Mouse (Mus musculus): ENCODE results near the gene Mrps5. TPM values are rescaled to one million over a fixed set of nuclear protein-coding genes. Genes with fewer than 3 reads are reported as not detected.
A peak's percentile ranks its signal among the peaks of the same experiment; 100 is the strongest.
"Not testable (repeated sequence)": the region's sequence is repeated elsewhere in the genome, so short reads cannot be mapped to it uniquely, and the experiment has no call there.

Mrps5 gene
- polyA plus RNA-seq, 1 experiment from 2014 or later: 170 TPM

- H3K4me1 ChIP-seq (ENCODE audit: control insufficient read depth, insufficient read depth, low read length): 0 out of 2 replicates have a peak, but pooled peaks cover 2% of the 10 kb centered on the region
- 0 out of 2 replicates have a peak overlapping the region, but pooled peaks have one; percentile 12 for H3K4me3 ChIP-seq (ENCODE audit: low read depth, low read length)
- peak overlapping the region; percentile 41 for H3K9ac ChIP-seq (ENCODE audit: low read length)
- H3K27me3 ChIP-seq (ENCODE audit: control insufficient read depth, insufficient read depth, low read length): no peaks in the 10 kb centered on the region
- no peaks in the 10 kb centered on the region for H3K9me3 ChIP-seq (ENCODE audit: control insufficient read depth, low read length)
- no peaks in the 10 kb centered on the region for H3K36me3 ChIP-seq (ENCODE audit: control insufficient read depth, insufficient read depth, low read length)
- H3K27ac ChIP-seq (ENCODE audit: low read depth, low read length): no peak overlapping the region
- peak overlapping the region; percentile 34 for H3K4me2 ChIP-seq
- WGBS: 19% methylated on average over 18 of the region's 18 CpGs
- peak; percentile 99 for ATAC-seq (ENCODE audit: low FRiP score)
- peak; percentile 99 for DNase-seq (ENCODE audit: low spot score, missing footprints)
Measured at GRCm38 (mm10) chr2:127559070-127559966, 27.7 kb upstream of the Mrps5 start.

- ATAC-seq (ENCODE audit: low FRiP score): no peak
- DNase-seq (ENCODE audit: low spot score, missing footprints): no peak
- peaks cover 11% of the 10 kb centered on the region for H3K36me3 ChIP-seq (ENCODE audit: control insufficient read depth, insufficient read depth, low read length)
- 0 out of 2 replicates have a peak, but pooled peaks cover 3% of the 10 kb centered on the region for H3K9me3 ChIP-seq (ENCODE audit: control insufficient read depth, low read length)
- no peak overlapping the region for H3K4me3 ChIP-seq (ENCODE audit: low read depth, low read length)
- no peak overlapping the region for H3K4me2 ChIP-seq
- 82% methylated on average over 1 of the region's 1 CpGs for WGBS
- no peak overlapping the region for H3K9ac ChIP-seq (ENCODE audit: low read length)
- H3K4me1 ChIP-seq (ENCODE audit: control insufficient read depth, insufficient read depth, low read length): no peaks in the 10 kb centered on the region
- no peak overlapping the region for H3K27ac ChIP-seq (ENCODE audit: low read depth, low read length)
- no peaks in the 10 kb centered on the region for H3K27me3 ChIP-seq (ENCODE audit: control insufficient read depth, insufficient read depth, low read length)
Measured at GRCm38 (mm10) chr2:127573322-127573721, 13.7 kb upstream of the Mrps5 start.

- Histone ChIP-seq H3K4me2 (peak overlapping the region; percentile 84), H3K27me3 (ENCODE audit: control insufficient read depth, insufficient read depth, low read length) (no peaks in the 10 kb centered on the region), H3K27ac (ENCODE audit: low read depth, low read length) (no peak overlapping the region)
Measured at GRCm38 (mm10) chr2:127584436-127584858, 2.6 kb upstream of the Mrps5 start.

GRCm38 (mm10) chr2:127587514-127587844 lies 457 bp downstream of the Mrps5 start:
- Histone ChIP-seq H3K9ac (ENCODE audit: low read length) (peak overlapping the region; percentile 85), H3K27ac (ENCODE audit: low read depth, low read length) (peak overlapping the region; percentile 87), H3K4me2 (peak overlapping the region; percentile 67), H3K4me1 (ENCODE audit: control insufficient read depth, insufficient read depth, low read length) (peaks cover 20% of the 10 kb centered on the region), H3K4me3 (ENCODE audit: low read depth, low read length) (peak overlapping the region; percentile 92), H3K9me3 (ENCODE audit: control insufficient read depth, low read length) (no peaks in the 10 kb centered on the region), H3K36me3 (ENCODE audit: control insufficient read depth, insufficient read depth, low read length) (no peaks in the 10 kb centered on the region), H3K27me3 (ENCODE audit: control insufficient read depth, insufficient read depth, low read length) (no peaks in the 10 kb centered on the region)
- DNase-seq (ENCODE audit: low spot score, missing footprints) (no peak), ATAC-seq (ENCODE audit: low FRiP score) (peak; percentile 45)
- WGBS: under 1% methylated on average over 22 of the region's 22 CpGs

More at GRCm38 (mm10) chr2:127584436-127584858, 2.6 kb upstream of the Mrps5 start:
- H3K9ac ChIP-seq (ENCODE audit: low read length): peak overlapping the region; percentile 74
- no peaks in the 10 kb centered on the region for H3K9me3 ChIP-seq (ENCODE audit: control insufficient read depth, low read length)
- H3K4me3 ChIP-seq (ENCODE audit: low read depth, low read length): peak overlapping the region; percentile 60
- peak; percentile 85 for ATAC-seq (ENCODE audit: low FRiP score)
- no peaks in the 10 kb centered on the region for H3K36me3 ChIP-seq (ENCODE audit: control insufficient read depth, insufficient read depth, low read length)
- peaks cover 20% of the 10 kb centered on the region for H3K4me1 ChIP-seq (ENCODE audit: control insufficient read depth, insufficient read depth, low read length)
- peak; percentile 98 for DNase-seq (ENCODE audit: low spot score, missing footprints)
- WGBS: under 1% methylated on average over 24 of the region's 24 CpGs

- ATAC-seq (ENCODE audit: low FRiP score): no peak
- no peak for DNase-seq (ENCODE audit: low spot score, missing footprints)
- no peak overlapping the region for H3K4me3 ChIP-seq (ENCODE audit: low read depth, low read length)
- no peaks in the 10 kb centered on the region; the same call in 1 of the 2 replicates for H3K36me3 ChIP-seq (ENCODE audit: control insufficient read depth, insufficient read depth, low read length)
- H3K9me3 ChIP-seq (ENCODE audit: control insufficient read depth, low read length): no peaks in the 10 kb centered on the region
- no peak overlapping the region for H3K4me2 ChIP-seq
- 88% methylated on average over 9 of the region's 9 CpGs for WGBS
- H3K27me3 ChIP-seq (ENCODE audit: control insufficient read depth, insufficient read depth, low read length): no peaks in the 10 kb centered on the region
- H3K4me1 ChIP-seq (ENCODE audit: control insufficient read depth, insufficient read depth, low read length): peaks cover 19% of the 10 kb centered on the region
- no peak overlapping the region for H3K9ac ChIP-seq (ENCODE audit: low read length)
- no peak overlapping the region for H3K27ac ChIP-seq (ENCODE audit: low read depth, low read length)
Measured at GRCm38 (mm10) chr2:127588897-127589296, 1.9 kb downstream of the Mrps5 start.

- WGBS: 82% methylated on average over 15 of the region's 15 CpGs
- Histone ChIP-seq H3K27ac (ENCODE audit: low read depth, low read length) (no peak overlapping the region), H3K4me3 (ENCODE audit: low read depth, low read length) (no peak overlapping the region)
Measured at GRCm38 (mm10) chr2:127590204-127590603, 3.2 kb downstream of the Mrps5 start.

GRCm38 (mm10) chr2:127590840-127591239 lies 3.8 kb downstream of the Mrps5 start:
- DNase-seq (ENCODE audit: low spot score, missing footprints): no peak
- 84% methylated on average over 4 of the region's 4 CpGs for WGBS
- Histone ChIP-seq H3K36me3 (ENCODE audit: control insufficient read depth, insufficient read depth, low read length) (peaks cover 5% of the 10 kb centered on the region; the same call in 1 of the 2 replicates), H3K9ac (ENCODE audit: low read length) (no peak overlapping the region), H3K4me3 (ENCODE audit: low read depth, low read length) (no peak overlapping the region), H3K4me1 (ENCODE audit: control insufficient read depth, insufficient read depth, low read length) (peaks cover 17% of the 10 kb centered on the region), H3K4me2 (no peak overlapping the region), H3K9me3 (ENCODE audit: control insufficient read depth, low read length) (no peaks in the 10 kb centered on the region), H3K27me3 (ENCODE audit: control insufficient read depth, insufficient read depth, low read length) (no peaks in the 10 kb centered on the region), H3K27ac (ENCODE audit: low read depth, low read length) (no peak overlapping the region)
- no peak for ATAC-seq (ENCODE audit: low FRiP score)

More at GRCm38 (mm10) chr2:127590204-127590603, 3.2 kb downstream of the Mrps5 start:
- no peak overlapping the region for H3K4me2 ChIP-seq
- no peaks in the 10 kb centered on the region for H3K27me3 ChIP-seq (ENCODE audit: control insufficient read depth, insufficient read depth, low read length)
- DNase-seq (ENCODE audit: low spot score, missing footprints) (no peak), ATAC-seq (ENCODE audit: low FRiP score) (no peak)
- peaks cover 17% of the 10 kb centered on the region for H3K4me1 ChIP-seq (ENCODE audit: control insufficient read depth, insufficient read depth, low read length)
- H3K9ac ChIP-seq (ENCODE audit: low read length): no peak overlapping the region
- no peaks in the 10 kb centered on the region for H3K9me3 ChIP-seq (ENCODE audit: control insufficient read depth, low read length)
- peaks cover 5% of the 10 kb centered on the region; the same call in 1 of the 2 replicates for H3K36me3 ChIP-seq (ENCODE audit: control insufficient read depth, insufficient read depth, low read length)

GRCm38 (mm10) chr2:127603383-127603782 lies 16.4 kb downstream of the Mrps5 start:
- peaks cover 21% of the 10 kb centered on the region for H3K36me3 ChIP-seq (ENCODE audit: control insufficient read depth, insufficient read depth, low read length)

GRCm38 (mm10) chr2:127605203-127605602 lies 18.2 kb downstream of the Mrps5 start:
- peaks cover 17% of the 10 kb centered on the region for H3K36me3 ChIP-seq (ENCODE audit: control insufficient read depth, insufficient read depth, low read length)
- ATAC-seq (ENCODE audit: low FRiP score): no peak
- no peak overlapping the region for H3K27ac ChIP-seq (ENCODE audit: low read depth, low read length)
- H3K9me3 ChIP-seq (ENCODE audit: control insufficient read depth, low read length): no peaks in the 10 kb centered on the region
- DNase-seq (ENCODE audit: low spot score, missing footprints): no peak
- 97% methylated on average over 3 of the region's 3 CpGs for WGBS
- no peak overlapping the region for H3K4me2 ChIP-seq
- peaks cover 8% of the 10 kb centered on the region for H3K4me1 ChIP-seq (ENCODE audit: control insufficient read depth, insufficient read depth, low read length)
- H3K27me3 ChIP-seq (ENCODE audit: control insufficient read depth, insufficient read depth, low read length): no peaks in the 10 kb centered on the region
- H3K9ac ChIP-seq (ENCODE audit: low read length): no peak overlapping the region
- no peak overlapping the region for H3K4me3 ChIP-seq (ENCODE audit: low read depth, low read length)

More at GRCm38 (mm10) chr2:127603383-127603782, 16.4 kb downstream of the Mrps5 start:
- not testable (repeated sequence) for H3K9me3 ChIP-seq (ENCODE audit: control insufficient read depth, low read length); H3K4me3 ChIP-seq (ENCODE audit: low read depth, low read length); H3K27ac ChIP-seq (ENCODE audit: low read depth, low read length); DNase-seq (ENCODE audit: low spot score, missing footprints); H3K4me2 ChIP-seq; H3K27me3 ChIP-seq (ENCODE audit: control insufficient read depth, insufficient read depth, low read length); ATAC-seq (ENCODE audit: low FRiP score); H3K4me1 ChIP-seq (ENCODE audit: control insufficient read depth, insufficient read depth, low read length); H3K9ac ChIP-seq (ENCODE audit: low read length)
- 84% methylated on average over 4 of the region's 8 CpGs for WGBS

Data from midbrain, embryonic 11.5 days (tissue).